Mouse (Mus musculus): ENCODE results near the gene Hap1.

DNA sequence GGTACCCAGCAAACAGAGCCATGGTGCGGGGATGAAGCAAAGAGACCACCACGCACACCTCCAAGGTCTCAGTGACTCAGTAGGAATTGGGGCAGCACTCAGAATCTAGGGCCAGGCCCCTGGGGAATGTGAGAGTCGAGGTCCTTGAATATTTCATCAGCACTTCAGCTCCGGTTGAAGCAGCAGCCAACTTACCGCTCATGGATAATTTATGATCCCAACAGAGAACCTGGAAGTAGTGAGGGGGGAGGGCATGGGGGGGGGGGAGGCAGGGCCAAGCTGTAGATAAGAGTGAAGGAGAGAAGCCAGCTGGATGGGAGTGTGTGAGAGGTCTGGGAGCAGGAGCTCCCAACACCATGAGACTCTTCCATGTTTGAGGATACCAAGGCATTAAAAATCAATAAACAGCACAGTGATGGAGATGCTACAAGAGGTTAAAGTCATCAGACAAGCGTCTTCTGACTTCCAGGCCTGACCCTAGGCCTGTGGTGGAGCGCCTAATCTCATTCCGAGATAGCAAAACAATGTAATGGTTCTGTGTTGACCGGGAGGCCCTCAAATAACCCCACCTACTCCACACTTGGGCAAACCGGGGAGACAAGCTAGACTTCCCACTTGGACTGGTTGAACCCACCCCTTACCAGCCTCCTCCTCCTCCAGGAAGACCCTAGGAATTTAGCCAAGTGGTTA is 47.7 kb upstream of the Hap1 start:
- TF ChIP-seq POLR2A (IDR thresholded peaks at IDR 0.05; ENCODE audit: borderline replicate concordance, control insufficient read depth, low read depth, low read length) (no peak), CTCF (IDR thresholded peaks at IDR 0.05; ENCODE audit: control insufficient read depth, insufficient read depth, low read length) (no peak)

All from bone marrow, adult 2 months (tissue).